Comparison of ENCODE assay signal across 27 mouse cellular contexts in the genomic region with DNA sequence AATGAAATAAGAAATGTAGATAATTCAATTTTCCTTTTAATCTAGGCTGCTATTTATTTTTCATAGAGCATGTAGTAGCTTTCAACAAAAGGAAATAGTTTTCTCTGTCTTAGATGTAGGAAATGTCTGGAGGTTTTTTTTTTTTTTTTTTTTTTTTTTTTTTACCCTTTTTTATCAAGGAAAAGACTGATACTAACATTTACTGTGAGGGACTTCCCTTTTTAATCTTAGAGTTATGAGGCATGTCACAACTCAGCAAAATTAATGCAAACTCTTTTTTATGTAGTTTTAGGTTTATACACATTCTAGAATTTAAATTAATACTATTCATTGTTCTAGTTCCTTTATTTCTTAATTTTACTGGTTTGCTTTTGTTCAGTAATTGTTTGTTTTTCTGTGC.
"Had no signal": no experiment of that assay in that cellular context is flagged by ENCODE, and none has a peak within 500 bp of the region (broad histone marks: within the 10 kb centered on the region; RNA-seq: fewer than 3 reads in every experiment).

No protein-coding gene starts in this region.

- H3K4me3 ChIP-seq: embryonic facial prominence, embryonic 10.5 days; embryonic facial prominence, embryonic 12.5 days; embryonic facial prominence, embryonic 13.5 days; embryonic facial prominence, embryonic 15.5 days; erythroblast, embryonic 14.5 days; forebrain, embryonic 10.5 days; forebrain, embryonic 12.5 days; forebrain, embryonic 13.5 days; forebrain, embryonic 15.5 days; gastrocnemius, adult 2 months; heart, adult 2 months; heart, embryonic 10.5 days had no signal

- H3K27ac ChIP-seq: embryonic facial prominence, embryonic 10.5 days; embryonic facial prominence, embryonic 12.5 days; embryonic facial prominence, embryonic 13.5 days; embryonic facial prominence, embryonic 15.5 days; forebrain, embryonic 10.5 days; forebrain, embryonic 12.5 days; forebrain, embryonic 13.5 days; forebrain, embryonic 15.5 days; gastrocnemius, adult 2 months; heart, adult 2 months; heart, embryonic 10.5 days had no signal

- H3K36me3 ChIP-seq: embryonic facial prominence, embryonic 10.5 days; embryonic facial prominence, embryonic 12.5 days; embryonic facial prominence, embryonic 13.5 days; embryonic facial prominence, embryonic 15.5 days; forebrain, embryonic 10.5 days; forebrain, embryonic 12.5 days; forebrain, embryonic 15.5 days; heart, embryonic 10.5 days had no signal

- ATAC-seq: forebrain, embryonic 13.5 days; forebrain, embryonic 14.5 days; forebrain, embryonic 15.5 days; forebrain, embryonic 16.5 days; forebrain, postnatal 0 days had no signal

- H3K9ac ChIP-seq: embryonic facial prominence, embryonic 12.5 days; embryonic facial prominence, embryonic 13.5 days; embryonic facial prominence, embryonic 15.5 days; forebrain, embryonic 12.5 days; forebrain, embryonic 13.5 days; forebrain, embryonic 15.5 days; forebrain, postnatal 0 days had no signal

- H3K4me1 ChIP-seq: embryonic facial prominence, embryonic 10.5 days; embryonic facial prominence, embryonic 12.5 days; embryonic facial prominence, embryonic 13.5 days; embryonic facial prominence, embryonic 15.5 days; forebrain, embryonic 10.5 days; forebrain, embryonic 12.5 days; forebrain, embryonic 13.5 days; forebrain, embryonic 15.5 days; heart, embryonic 10.5 days had no signal

- H3K9me3 ChIP-seq: embryonic facial prominence, embryonic 10.5 days; embryonic facial prominence, embryonic 12.5 days; embryonic facial prominence, embryonic 13.5 days; embryonic facial prominence, embryonic 15.5 days; forebrain, embryonic 10.5 days; forebrain, embryonic 12.5 days; forebrain, embryonic 13.5 days; forebrain, embryonic 15.5 days; heart, embryonic 10.5 days had no signal

- DNase-seq: cerebellum, adult 9-10 months; cerebellum, adult 9-11 months; cerebellum, postnatal 10 days; cerebellum, postnatal 14 days; cerebellum, postnatal 25 days; cerebellum, postnatal 36 days; embryo, embryonic 11 days; forebrain, postnatal 0 days; gastrocnemius, adult 2 months; gastrocnemius, postnatal 14 days; gastrocnemius, postnatal 25 days; gastrocnemius, postnatal 36 days; heart, adult 11 months; heart, adult 18-20 months; heart, adult 2 months had no signal

- H3K27me3 ChIP-seq: embryonic facial prominence, embryonic 12.5 days; embryonic facial prominence, embryonic 13.5 days; embryonic facial prominence, embryonic 15.5 days; forebrain, embryonic 12.5 days; forebrain, embryonic 13.5 days; forebrain, embryonic 15.5 days had no signal
